Mouse (Mus musculus) ES-CJ7 (cell line): ENCODE data around the gene 1700067K01Rik.

ENCODE experiments used
- DNase-seq: peaks from one replicate; pipeline ENCODE4 v3.0.0; 2011; ENCODE audit warnings: low read depth, low spot score

The 1700067K01Rik gene

DNA sequence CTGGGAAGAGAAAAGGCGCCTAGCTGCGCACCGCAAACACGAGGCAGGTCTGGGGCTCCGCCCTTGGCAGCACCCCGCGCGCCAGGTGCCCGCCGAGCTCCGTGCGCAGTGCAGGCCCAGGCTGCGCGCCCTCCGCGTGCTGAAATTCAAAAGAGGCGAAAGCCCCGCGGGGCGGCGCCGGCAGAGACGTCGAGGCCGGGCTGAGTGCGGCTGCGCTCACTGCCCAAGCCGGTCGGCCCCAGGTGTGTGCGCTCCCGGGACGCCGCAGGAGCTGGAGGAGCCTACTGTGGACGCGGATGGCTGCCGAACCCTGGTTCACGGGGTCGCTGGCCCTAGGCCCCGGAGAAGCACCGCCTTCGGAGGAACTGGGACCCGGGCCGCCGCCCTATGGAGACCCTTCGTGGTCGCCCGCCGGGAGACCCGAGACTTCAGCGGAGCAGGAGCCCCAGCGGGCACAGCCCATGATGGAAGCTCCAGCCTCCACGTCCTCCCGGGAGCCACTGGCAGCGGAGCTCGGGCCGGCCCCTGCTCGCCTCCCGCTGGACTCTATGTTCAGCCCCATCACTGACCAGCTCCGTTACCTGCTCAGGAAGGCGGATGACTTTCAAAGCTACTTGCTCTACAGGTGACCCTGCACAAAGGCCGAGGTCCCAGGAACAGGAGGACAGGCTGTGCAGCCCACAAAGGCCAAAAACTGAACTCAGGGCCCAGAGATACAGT, at the start of gene 1700067K01Rik:
Gene 1700067K01Rik (plus strand): TSS at position 222 of the 720 bp plus-strand sequence.
- peak; percentile 62 for DNase-seq

- no peak for DNase-seq
These were observed 46.6 kb upstream of the 1700067K01Rik start for GRCm38 (mm10) chr8:83954749-83955105.

DNA sequence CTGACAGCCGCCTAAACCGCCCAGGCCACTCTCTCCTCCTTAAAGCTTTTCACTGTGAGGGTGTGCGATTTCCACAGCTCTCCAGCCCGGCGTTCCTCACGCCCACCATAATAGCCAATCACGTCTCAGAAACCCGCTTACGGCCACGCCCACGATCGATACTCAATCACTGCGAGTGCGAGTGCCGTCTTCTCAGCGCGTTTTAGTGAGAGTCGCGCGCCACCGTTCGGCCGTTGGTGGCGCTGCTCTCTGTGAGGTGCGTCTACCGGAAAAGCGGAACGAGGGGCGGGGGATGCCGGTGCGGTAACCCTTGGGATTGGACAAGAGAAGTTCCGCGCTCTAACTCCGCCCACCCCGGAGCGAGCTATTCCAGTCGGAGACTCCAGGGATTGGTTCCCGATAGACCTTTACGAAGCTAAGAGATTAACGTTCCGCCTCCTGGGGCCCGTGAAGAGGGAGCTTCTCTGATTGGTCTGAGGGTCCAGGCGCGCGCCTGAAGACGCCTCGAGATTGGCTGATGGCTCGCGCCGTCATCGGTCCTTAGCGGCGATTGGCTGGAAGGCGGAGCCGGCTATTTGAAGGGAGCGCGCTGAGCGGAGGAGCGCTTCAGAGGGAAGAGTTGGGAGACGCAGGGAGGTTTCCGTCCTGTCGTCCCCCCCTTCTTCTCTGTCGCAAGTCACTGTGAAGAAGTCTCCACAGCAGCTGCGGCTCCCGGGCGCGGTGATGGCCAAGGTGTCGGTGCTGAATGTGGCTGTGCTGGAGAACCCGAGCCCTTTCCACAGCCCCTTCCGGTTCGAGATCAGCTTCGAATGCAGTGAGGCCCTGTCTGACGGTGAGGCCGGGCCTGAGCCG, 46.0 kb upstream of the 1700067K01Rik start, which contains the start of the genes Gm10644 and Asf1b:
Gene Gm10644 (minus strand): TSS at position 100 of the 852 bp plus-strand sequence.
Gene Asf1b (plus strand): TSS at position 402 of the 852 bp plus-strand sequence.
- DNase-seq: peak; percentile 100

GRCm38 (mm10) chr8:83955958-83956218, 45.4 kb upstream of the 1700067K01Rik start:
- no peak for DNase-seq

DNA sequence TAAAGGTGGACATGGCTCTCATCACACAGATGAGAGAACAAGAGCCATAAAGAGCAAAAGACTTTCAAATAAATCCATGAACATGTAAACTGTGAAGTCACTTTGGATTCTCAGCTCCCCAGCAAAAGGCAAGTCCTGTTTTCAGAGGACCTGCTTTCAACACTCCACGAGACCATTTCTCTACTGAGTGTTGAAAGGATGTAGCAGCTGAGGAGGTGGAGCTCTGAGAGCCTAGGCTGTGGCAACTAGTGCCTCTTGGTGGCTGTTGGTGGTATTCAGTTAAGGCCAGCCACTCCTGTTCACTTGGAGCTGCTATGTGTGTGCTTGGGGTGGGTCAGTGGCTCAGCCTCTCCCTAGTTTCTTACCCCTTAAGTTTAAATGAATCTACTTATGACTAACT, 44.5 kb upstream of the 1700067K01Rik start:
- peak; percentile 79 for DNase-seq

GRCm38 (mm10) chr8:83964015-83964765, 37.1 kb upstream of the 1700067K01Rik start:
- no peak for DNase-seq

- no peak for DNase-seq
These were observed 33.6 kb upstream of the 1700067K01Rik start for GRCm38 (mm10) chr8:83967701-83968100.

DNA sequence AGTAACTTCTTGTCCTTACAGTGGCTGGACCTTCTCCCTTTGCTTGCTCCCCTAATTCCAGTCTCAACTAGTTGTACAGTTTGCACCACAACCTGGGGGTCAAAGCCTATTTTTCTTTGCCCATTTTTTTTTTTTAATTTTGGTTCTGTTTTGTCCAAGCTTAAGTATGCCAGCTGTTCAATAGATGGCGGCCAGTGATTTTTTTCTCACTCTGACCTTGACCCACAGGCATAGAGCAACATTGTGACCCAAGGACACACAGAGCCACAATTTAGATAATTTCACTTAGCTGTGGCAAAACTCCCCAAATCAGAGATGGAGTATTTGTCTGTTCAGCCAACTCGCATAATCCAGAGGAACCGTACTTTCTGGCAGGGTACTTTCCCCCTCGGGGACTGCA, 30.2 kb upstream of the 1700067K01Rik start:
- no peak for DNase-seq

DNA sequence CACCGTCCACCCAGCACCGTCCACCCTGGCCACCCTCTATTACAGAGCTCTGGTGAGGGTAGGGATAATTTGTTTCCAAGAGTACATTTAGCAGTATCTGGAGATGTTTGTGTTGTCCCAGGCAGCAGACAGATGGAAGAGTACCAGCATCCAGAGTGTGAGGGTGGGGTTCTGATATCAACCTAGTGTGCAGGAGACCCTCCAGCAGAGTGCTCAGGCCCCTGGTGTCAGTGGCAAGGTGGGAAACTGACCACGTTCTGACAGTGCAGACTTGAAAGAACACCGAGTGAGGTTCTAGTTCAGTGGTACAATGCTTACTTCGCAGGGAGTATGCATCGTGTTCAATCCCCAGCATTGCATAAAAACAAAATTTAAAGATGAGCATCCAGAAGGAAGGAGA, 29.6 kb upstream of the 1700067K01Rik start:
- DNase-seq: no peak

DNA sequence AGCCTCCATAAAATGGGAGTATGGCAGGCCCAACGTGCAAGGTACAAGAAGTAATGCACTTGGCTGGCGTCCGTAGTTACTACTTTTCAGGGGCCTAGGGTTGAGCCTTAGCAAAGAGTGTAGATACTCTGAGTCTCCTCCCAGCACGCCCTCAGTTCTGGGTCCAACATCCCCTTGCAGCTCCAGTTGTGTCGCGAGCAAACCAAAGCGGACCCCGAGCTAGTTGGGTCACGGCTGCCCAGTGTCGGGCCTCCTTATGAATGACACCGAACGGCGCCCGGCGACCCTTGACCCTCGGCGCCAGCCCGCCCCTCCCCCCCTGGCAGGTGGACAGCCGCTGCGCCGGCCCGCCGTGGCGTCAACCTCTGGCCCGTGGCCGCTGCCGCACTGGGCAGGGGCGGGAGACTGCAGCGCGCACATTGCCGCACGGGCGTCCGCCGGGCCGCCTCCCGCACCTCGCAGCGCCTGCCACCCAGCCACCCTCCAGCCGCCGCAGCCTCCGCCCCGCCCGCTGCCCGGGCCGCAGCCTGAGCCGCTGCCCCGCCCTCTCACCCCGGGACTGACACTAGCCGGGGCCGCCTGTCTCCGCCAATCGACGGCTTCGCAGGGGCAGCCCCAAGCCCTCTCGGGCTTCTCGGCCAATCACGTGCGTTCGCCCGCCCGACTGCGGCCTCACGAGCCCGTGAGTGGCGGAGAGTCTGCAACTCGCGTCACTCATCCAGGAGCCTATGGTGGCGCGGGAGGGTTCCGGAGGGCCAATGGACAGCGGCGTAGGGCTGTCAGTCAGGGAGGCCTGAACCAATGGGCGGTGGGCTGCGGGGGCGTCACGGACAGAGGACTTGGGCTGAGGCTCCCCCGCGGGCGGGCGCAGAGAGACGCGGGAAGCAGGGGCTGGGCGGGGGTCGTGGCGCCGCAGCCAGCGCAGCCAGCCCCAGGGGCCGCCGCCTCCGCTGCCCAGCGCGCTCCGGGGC, 28.9 kb upstream of the 1700067K01Rik start, which contains the start of gene Prkaca:
Gene Prkaca (plus strand): TSS at position 844 of the 971 bp plus-strand sequence.
- DNase-seq: peak; percentile 99

GRCm38 (mm10) chr8:83973161-83974031, 27.9 kb upstream of the 1700067K01Rik start:
- DNase-seq: no peak

DNA sequence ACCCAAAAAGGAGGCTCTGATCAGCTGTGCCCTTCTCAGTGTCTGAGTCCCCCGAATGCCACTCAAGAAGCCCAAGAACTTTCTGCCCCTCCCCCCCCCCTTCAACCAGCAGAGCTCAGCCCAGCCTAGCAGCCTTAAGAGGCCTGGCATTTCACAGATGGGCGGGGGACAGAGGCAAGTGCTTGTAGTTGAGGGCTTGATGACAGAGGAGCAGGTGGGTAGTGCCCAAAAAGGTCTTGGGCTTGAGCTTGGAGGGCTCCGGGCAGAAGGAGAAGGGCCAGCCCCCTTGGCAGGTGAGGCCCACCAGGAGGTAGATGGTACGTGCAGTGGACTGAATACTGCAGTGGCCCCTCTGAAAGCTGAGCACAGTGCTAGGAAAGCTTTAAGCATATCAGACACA, 26.8 kb upstream of the 1700067K01Rik start:
- no peak for DNase-seq

GRCm38 (mm10) chr8:83976101-83976630, 25.1 kb upstream of the 1700067K01Rik start:
- no peak for DNase-seq

GRCm38 (mm10) chr8:83976779-83977350, 24.4 kb upstream of the 1700067K01Rik start:
- no peak for DNase-seq

- DNase-seq: no peak
These were observed 23.7 kb upstream of the 1700067K01Rik start for GRCm38 (mm10) chr8:83977646-83978045.

DNA sequence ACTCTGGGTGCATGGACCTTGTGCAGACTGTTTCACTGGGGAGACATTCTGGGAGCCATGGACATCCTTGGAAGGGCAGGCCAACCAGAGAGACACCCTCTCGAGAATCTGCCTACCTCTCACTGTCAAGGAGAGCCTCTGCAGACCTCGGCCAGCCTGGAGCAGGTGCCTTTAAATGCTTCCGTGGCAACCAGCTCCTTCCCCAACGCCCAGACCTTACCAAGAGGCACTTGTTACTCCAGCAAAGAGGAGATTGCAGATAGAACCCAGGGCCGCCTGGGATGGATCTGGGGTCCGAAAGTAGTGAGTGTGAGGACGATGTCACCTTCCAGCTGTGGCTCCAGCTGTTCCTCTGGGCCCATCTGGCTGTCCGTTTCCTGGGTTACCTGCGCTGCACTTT, 23.1 kb upstream of the 1700067K01Rik start:
- no peak for DNase-seq

DNA sequence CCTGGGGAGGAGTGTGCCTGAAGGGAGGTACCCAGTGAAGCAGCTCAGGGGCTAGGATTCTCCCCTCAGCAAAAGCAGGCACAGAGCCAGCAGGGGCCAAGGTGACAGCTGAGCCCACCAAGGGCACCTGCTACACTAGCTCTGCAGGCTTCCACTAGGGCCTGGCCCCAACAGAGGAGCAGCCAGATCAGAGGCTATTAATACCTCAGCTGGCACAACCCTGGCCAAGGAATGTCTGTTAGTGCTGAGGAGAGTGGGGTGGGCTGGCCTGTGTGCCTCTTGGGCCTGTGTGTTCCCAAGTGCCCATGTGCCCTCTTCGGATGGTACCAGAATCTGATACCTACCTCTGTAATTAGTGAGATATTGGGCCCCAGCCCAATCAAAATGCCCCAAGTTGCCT, 21.1 kb upstream of the 1700067K01Rik start:
- no peak for DNase-seq

DNA sequence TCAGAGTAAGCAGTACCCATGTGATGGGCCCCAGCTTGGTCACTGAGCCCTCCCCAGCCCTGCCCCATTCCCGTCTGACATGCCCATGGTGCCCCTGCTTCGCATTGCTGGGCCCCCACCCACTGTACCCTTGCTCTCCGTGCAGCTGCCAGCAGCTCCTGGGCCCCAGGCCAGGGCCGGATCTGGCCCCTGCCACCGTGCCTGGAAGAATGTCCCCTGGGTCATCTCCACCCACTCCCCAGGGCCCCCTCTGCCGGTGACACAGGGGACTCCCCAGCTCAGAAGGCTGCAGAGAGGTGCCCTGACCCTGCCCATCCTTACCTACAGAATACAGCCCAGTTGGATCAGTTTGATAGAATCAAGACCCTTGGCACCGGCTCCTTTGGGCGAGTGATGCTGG, 20.5 kb upstream of the 1700067K01Rik start:
- no peak for DNase-seq

- no peak for DNase-seq
These were observed 19.8 kb upstream of the 1700067K01Rik start for GRCm38 (mm10) chr8:83981533-83981932.
